8 mouse cellular contexts compared by ENCODE assay signal in genomic region chr9:14500916-14501424, GRCm38 (mm10). TPM values are rescaled to one million over a fixed set of nuclear protein-coding genes. Genes with fewer than 3 reads are reported as not detected.
DNase-seq lines count a peak whose midpoint lies in the region; ATAC-seq and TF ChIP-seq lines count a peak whose summit lies in the region.

No protein-coding gene starts in this region.

- H3K4me1 ChIP-seq in hindbrain, postnatal 0 days (ENCODE audit: insufficient read depth, low read length) = no peaks in the 10 kb centered on the region
- no peaks in the 10 kb centered on the region for H3K4me1 ChIP-seq in neural tube, embryonic 12.5 days

- H3K36me3 ChIP-seq in hindbrain, postnatal 0 days (ENCODE audit: insufficient read depth, low read length) = peaks cover 31% of the 10 kb centered on the region
- H3K36me3 ChIP-seq in neural tube, embryonic 12.5 days = peaks cover 36% of the 10 kb centered on the region

- WGBS in hindbrain, postnatal 0 days = 6% methylated on average over 10 of the region's 10 CpGs
- 6% methylated on average over 10 of the region's 10 CpGs for WGBS in neural tube, embryonic 12.5 days

- H3K27ac ChIP-seq in layer of hippocampus, adult 2 months = peak overlapping the region; percentile 88
- H3K27ac ChIP-seq in hindbrain, postnatal 0 days = peak overlapping the region; percentile 80
- H3K27ac ChIP-seq in neural tube, embryonic 12.5 days = no peak overlapping the region

- H3K9ac ChIP-seq in hindbrain, postnatal 0 days (replicated peaks; ENCODE audit: low read length) = peak overlapping the region; percentile 89
- peak overlapping the region; percentile 70 for H3K9ac ChIP-seq in neural tube, embryonic 12.5 days

- TF ChIP-seq CTCF in layer of hippocampus, adult 2 months (conservative IDR thresholded peaks at IDR 0.05) = no peak
- no peak for TF ChIP-seq CTCF in hindbrain, postnatal 0 days (IDR thresholded peaks at IDR 0.05; ENCODE audit: low read depth)

- no peaks in the 10 kb centered on the region for H3K9me3 ChIP-seq in hindbrain, postnatal 0 days (ENCODE audit: low read length)
- no peaks in the 10 kb centered on the region for H3K9me3 ChIP-seq in neural tube, embryonic 12.5 days

- H3K4me3 ChIP-seq in layer of hippocampus, adult 2 months = peak overlapping the region; percentile 90
- H3K4me3 ChIP-seq in hindbrain, postnatal 0 days (ENCODE audit: low read length) = peak overlapping the region; percentile 87
- peak overlapping the region; percentile 79 for H3K4me3 ChIP-seq in neural tube, embryonic 12.5 days

- no peaks in the 10 kb centered on the region for H3K27me3 ChIP-seq in hindbrain, postnatal 0 days (ENCODE audit: insufficient read depth, low read length)
- H3K27me3 ChIP-seq in neural tube, embryonic 12.5 days (replicated peaks) = no peaks in the 10 kb centered on the region

- no peak for ATAC-seq in hindbrain, postnatal 0 days
- ATAC-seq in neural tube, embryonic 12.5 days (ENCODE audit: low FRiP score, low read depth) = no peak

- no peak for DNase-seq in layer of hippocampus, adult 2 months (ENCODE audit: low spot score in 2 of 2)
- DNase-seq in layer of hippocampus, postnatal 10 days (ENCODE audit: low spot score in 2 of 2) = no peak
- peak; percentile 19 for DNase-seq in c-Kit-positive CD71-positive TER-119-negative erythroid progenitor cells, embryonic 14.5 days (ENCODE audit: low read depth)
- DNase-seq in hindbrain, postnatal 0 days (ENCODE audit: low spot score) = no peak
- DNase-seq in cerebellum, postnatal 14 days = no peak
- no peak for DNase-seq in left cerebral cortex, adult 11 months (ENCODE audit: low spot score)
- no peak for DNase-seq in frontal cortex, adult 2 months (ENCODE audit: extremely low spot score in 1 of 2, low spot score in 1 of 2)

- H3K4me2 ChIP-seq in hindbrain, postnatal 0 days (ENCODE audit: low read depth, low read length) = peak overlapping the region; percentile 59
- peak overlapping the region; percentile 80 for H3K4me2 ChIP-seq in neural tube, embryonic 12.5 days (replicated peaks)

RNA-seq across cellular contexts. Expression of gene Cwc15, which starts 0.6 kb away (rescaled TPM):
- total RNA-seq in layer of hippocampus, adult 2 months (2021) = 10 to 100 TPM; 80.7 to 90.5 TPM
- 10 to 100 TPM; 76.0 to 84.4 TPM for total RNA-seq in layer of hippocampus, postnatal 10 days (2021)
- total RNA-seq in hindbrain, postnatal 0 days (2014; rRNA removed) = 24.4 and 36.8 TPM in 2 replicates
- polyA plus RNA-seq in hindbrain, postnatal 0 days (2015; fragmentation: Nextera tagmentation; extraction: Ambion mirVana) = 139 and 151 TPM in 2 replicates
- 171 and 185 TPM in 2 replicates for polyA plus RNA-seq in neural tube, embryonic 12.5 days (2016; fragmentation: Nextera tagmentation; extraction: Ambion mirVana)
- polyA plus RNA-seq in frontal cortex, adult 2 months (2012; rRNA removed) = 91.1 and 103 TPM in 2 replicates

RNA-seq across cellular contexts. Expression of gene Kdm4d, which starts 0.7 kb away (rescaled TPM):
- 1 to 10 TPM; 1.0 to 1.3 TPM for total RNA-seq in layer of hippocampus, adult 2 months (2021)
- 1 to 10 TPM; 2.2 to 2.3 TPM for total RNA-seq in layer of hippocampus, postnatal 10 days (2021)
- 2.1 and 2.6 TPM in 2 replicates for total RNA-seq in hindbrain, postnatal 0 days (2014; rRNA removed)
- polyA plus RNA-seq in hindbrain, postnatal 0 days (2015; fragmentation: Nextera tagmentation; extraction: Ambion mirVana) = 2.0 TPM in 2 replicates
- 0.26 and 0.32 TPM in 2 replicates for polyA plus RNA-seq in neural tube, embryonic 12.5 days (2016; fragmentation: Nextera tagmentation; extraction: Ambion mirVana)
- polyA plus RNA-seq in frontal cortex, adult 2 months (2012; rRNA removed) = 0.86 and 1.3 TPM in 2 replicates
